Mouse (Mus musculus) testis, adult 2 months (tissue): Measurements from ENCODE around the gene Actn3. TPM values are rescaled to one million over a fixed set of nuclear protein-coding genes. Genes with fewer than 3 reads are reported as not detected.

Experiments
- H3K27ac ChIP-seq: fragments of 200-500 bp; 2 replicates; pipeline ENCODE4 v1.5.1; 2012; ENCODE audit warnings: low read depth, low read length; ENCODE audit not compliant: control insufficient read depth, insufficient read depth
- H3K27me3 ChIP-seq: fragments of 200-500 bp; 2 replicates; pipeline ENCODE4 v1.6.1; 2012; ENCODE audit warnings: mild to moderate bottlenecking, low read length, moderate library complexity; ENCODE audit not compliant: control insufficient read depth, insufficient read depth
- H3K36me3 ChIP-seq: fragments of 200-500 bp; 2 replicates; pipeline ENCODE4 v1.6.1; 2012; ENCODE audit warnings: mild to moderate bottlenecking, low read length; ENCODE audit not compliant: control insufficient read depth, insufficient read depth
- H3K4me1 ChIP-seq: fragments of 200-500 bp; 2 replicates; pipeline ENCODE4 v1.6.1; 2012; ENCODE audit warnings: low read length; ENCODE audit not compliant: control insufficient read depth, insufficient read depth
- H3K4me3 ChIP-seq: fragments of 200-500 bp; 2 replicates; pipeline ENCODE4 v1.5.1; 2012; ENCODE audit warnings: low read depth, mild to moderate bottlenecking, low read length, moderate library complexity, mixed read lengths; ENCODE audit not compliant: control insufficient read depth
- CTCF ChIP-seq: fragments of 200-500 bp; IDR thresholded peaks from 2 replicates; pipeline ENCODE4 v1.5.1; 2012; ENCODE audit warnings: low read depth, mild to moderate bottlenecking, inconsistent platforms, low read length, moderate library complexity; ENCODE audit not compliant: control insufficient read depth, insufficient read depth, insufficient replicate concordance
- POLR2A ChIP-seq: fragments of 200-500 bp; IDR thresholded peaks from 2 replicates; pipeline ENCODE4 v1.6.1; 2012; ENCODE audit warnings: low read depth, mild to moderate bottlenecking, inconsistent platforms, low read length, moderate library complexity; ENCODE audit not compliant: control insufficient read depth
- polyA plus RNA-seq: library from polyadenylated mRNA; depleted of rRNA; stranded (reverse); fragments of >200 nt; gene quantifications from 2 replicates; pipeline ENCODE4 v1.2.3, GENCODE M21; 2012

Actn3 gene
- polyA plus RNA-seq, 1 experiment = 8.9 TPM

GRCm38 (mm10) chr19:4842611-4843010 lies 35.1 kb downstream of the Actn3 start:
- no peaks in the 10 kb centered on the region for H3K27me3 ChIP-seq
- peak overlapping the region; percentile 28; the same call in 1 of the 2 replicates for H3K4me3 ChIP-seq
- no peak for TF ChIP-seq CTCF
- no peak for TF ChIP-seq POLR2A
- H3K36me3 ChIP-seq = no peaks in the 10 kb centered on the region; the same call in none of the 2 replicates
- H3K27ac ChIP-seq = no peak overlapping the region
- H3K4me1 ChIP-seq = peaks cover 19% of the 10 kb centered on the region

- peaks cover 21% of the 10 kb centered on the region for H3K4me1 ChIP-seq
- TF ChIP-seq POLR2A = no peak
- no peak for TF ChIP-seq CTCF
- no peaks in the 10 kb centered on the region; the same call in none of the 2 replicates for H3K36me3 ChIP-seq
- H3K4me3 ChIP-seq = peak overlapping the region; percentile 83
- H3K27ac ChIP-seq = no peak overlapping the region
- H3K27me3 ChIP-seq = no peaks in the 10 kb centered on the region
Measured at GRCm38 (mm10) chr19:4840848-4841247, 36.9 kb downstream of the Actn3 start.

- Histone ChIP-seq H3K4me1 (peaks cover 21% of the 10 kb centered on the region), H3K4me3 (peak within 1 kb of the TSS; percentile 83)
Measured at GRCm38 (mm10) chr19:4839149-4839548, 38.6 kb downstream of the Actn3 start, which contains the start of the genes Ccs and Ccdc87. Ccs (minus strand) TSS chr19:4839332. Ccdc87 (plus strand) TSS chr19:4839366.

GRCm38 (mm10) chr19:4838526-4839140 lies 39.1 kb downstream of the Actn3 start:
- H3K36me3 ChIP-seq = no peaks in the 10 kb centered on the region; the same call in none of the 2 replicates
- TF ChIP-seq CTCF (no peak), POLR2A (no peak)
- H3K4me1 ChIP-seq = peaks cover 21% of the 10 kb centered on the region
- peak overlapping the region; percentile 83 for H3K4me3 ChIP-seq
- H3K27me3 ChIP-seq = no peaks in the 10 kb centered on the region
- H3K27ac ChIP-seq = peak overlapping the region; percentile 83

More at GRCm38 (mm10) chr19:4839149-4839548, 38.6 kb downstream of the Actn3 start, which contains the start of the genes Ccs and Ccdc87:
- Histone ChIP-seq H3K36me3 (no peaks in the 10 kb centered on the region; the same call in none of the 2 replicates), H3K27me3 (no peaks in the 10 kb centered on the region), H3K27ac (peak within 1 kb of the TSS; percentile 83)
- peak; percentile 85 for TF ChIP-seq POLR2A
- peak; percentile 3; the same call in 1 of the 2 replicates for TF ChIP-seq CTCF

GRCm38 (mm10) chr19:4837049-4837448 lies 40.7 kb downstream of the Actn3 start:
- peaks cover 21% of the 10 kb centered on the region for H3K4me1 ChIP-seq
- H3K27ac ChIP-seq = no peak overlapping the region
- no peaks in the 10 kb centered on the region; the same call in none of the 2 replicates for H3K36me3 ChIP-seq
- H3K27me3 ChIP-seq = no peaks in the 10 kb centered on the region
- H3K4me3 ChIP-seq = no peak overlapping the region
- no peak for TF ChIP-seq POLR2A

GRCm38 (mm10) chr19:4836096-4836495 lies 41.6 kb downstream of the Actn3 start:
- no peak overlapping the region for H3K4me3 ChIP-seq
- no peaks in the 10 kb centered on the region for H3K27me3 ChIP-seq
- TF ChIP-seq POLR2A = no peak
- no peaks in the 10 kb centered on the region; the same call in none of the 2 replicates for H3K36me3 ChIP-seq
- H3K27ac ChIP-seq = no peak overlapping the region
- peaks cover 21% of the 10 kb centered on the region for H3K4me1 ChIP-seq

GRCm38 (mm10) chr19:4833977-4834376 lies 43.7 kb downstream of the Actn3 start:
- H3K27ac ChIP-seq = no peak overlapping the region
- peaks cover 16% of the 10 kb centered on the region for H3K4me1 ChIP-seq
- no peaks in the 10 kb centered on the region for H3K27me3 ChIP-seq
- H3K4me3 ChIP-seq = no peak overlapping the region
- H3K36me3 ChIP-seq = no peaks in the 10 kb centered on the region
- TF ChIP-seq POLR2A (no peak), CTCF (no peak)
